Mouse (Mus musculus): ENCODE data around the gene Cby3.

Gene Cby3

GRCm38 (mm10) chr11:50389011-50389410 lies 34.7 kb downstream of the Cby3 start:
- no peak for DNase-seq (ENCODE audit: low read depth, low spot score)

- no peak for DNase-seq (ENCODE audit: low read depth, low spot score)
These were observed 35.4 kb downstream of the Cby3 start for GRCm38 (mm10) chr11:50389616-50390015.

GRCm38 (mm10) chr11:50391272-50391960 lies 37.2 kb downstream of the Cby3 start:
- no peak for DNase-seq (ENCODE audit: low read depth, low spot score)

- DNase-seq (ENCODE audit: low read depth, low spot score): no peak
These were observed 39.0 kb downstream of the Cby3 start for GRCm38 (mm10) chr11:50393306-50393705.

- no peak for DNase-seq (ENCODE audit: low read depth, low spot score)
These were observed 40.5 kb downstream of the Cby3 start for GRCm38 (mm10) chr11:50394731-50395130.

- DNase-seq (ENCODE audit: low read depth, low spot score): no peak
These were observed 42.6 kb downstream of the Cby3 start for GRCm38 (mm10) chr11:50396766-50397307.

- no peak for DNase-seq (ENCODE audit: low read depth, low spot score)
These were observed 43.1 kb downstream of the Cby3 start for GRCm38 (mm10) chr11:50397316-50397715.

GRCm38 (mm10) chr11:50398803-50399202 lies 44.5 kb downstream of the Cby3 start:
- no peak for DNase-seq (ENCODE audit: low read depth, low spot score)

GRCm38 (mm10) chr11:50402481-50402880 lies 48.2 kb downstream of the Cby3 start:
- no peak for DNase-seq (ENCODE audit: low read depth, low spot score)

GRCm38 (mm10) chr11:50403367-50404014 lies 49.2 kb downstream of the Cby3 start:
- DNase-seq (ENCODE audit: low read depth, low spot score): no peak

- DNase-seq (ENCODE audit: low read depth, low spot score): no peak
These were observed 53.0 kb downstream of the Cby3 start for GRCm38 (mm10) chr11:50407235-50407634.
